Mouse (Mus musculus): ENCODE data around the gene Trp53tg5. TPM values are rescaled to one million over a fixed set of nuclear protein-coding genes. Genes with fewer than 3 reads are reported as not detected.

Gene Trp53tg5
- polyA plus RNA-seq, 1 experiment from 2014 or later, result not detected

GRCm38 (mm10) chr2:164436215-164436913 is 37.2 kb downstream of the Trp53tg5 start:
- no peaks in the 10 kb centered on the region for H3K36me3 ChIP-seq (ENCODE audit: control insufficient read depth, insufficient read depth, low read length)
- ATAC-seq (replicated peaks; ENCODE audit: low FRiP score), result no peak
- no peak for DNase-seq (ENCODE audit: low spot score)
- no peak overlapping the region for H3K4me2 ChIP-seq (ENCODE audit: low read depth, low read length, severe bottlenecking)
- H3K27me3 ChIP-seq (ENCODE audit: control insufficient read depth, insufficient read depth, low read length), result peaks cover 2% of the 10 kb centered on the region; the same call in 1 of the 2 replicates
- peaks cover 3% of the 10 kb centered on the region; the same call in 1 of the 2 replicates for H3K4me1 ChIP-seq (replicated peaks; ENCODE audit: control insufficient read depth, insufficient read depth, low read length)
- H3K9me3 ChIP-seq (ENCODE audit: control insufficient read depth, low read length), result no peaks in the 10 kb centered on the region
- no peak overlapping the region for H3K9ac ChIP-seq (ENCODE audit: low read length)
- 17% methylated on average over 8 of the region's 8 CpGs for WGBS
- H3K27ac ChIP-seq (ENCODE audit: low read depth, low read length), result no peak overlapping the region
- no peak overlapping the region for H3K4me3 ChIP-seq (ENCODE audit: low read depth, low read length)

DNA sequence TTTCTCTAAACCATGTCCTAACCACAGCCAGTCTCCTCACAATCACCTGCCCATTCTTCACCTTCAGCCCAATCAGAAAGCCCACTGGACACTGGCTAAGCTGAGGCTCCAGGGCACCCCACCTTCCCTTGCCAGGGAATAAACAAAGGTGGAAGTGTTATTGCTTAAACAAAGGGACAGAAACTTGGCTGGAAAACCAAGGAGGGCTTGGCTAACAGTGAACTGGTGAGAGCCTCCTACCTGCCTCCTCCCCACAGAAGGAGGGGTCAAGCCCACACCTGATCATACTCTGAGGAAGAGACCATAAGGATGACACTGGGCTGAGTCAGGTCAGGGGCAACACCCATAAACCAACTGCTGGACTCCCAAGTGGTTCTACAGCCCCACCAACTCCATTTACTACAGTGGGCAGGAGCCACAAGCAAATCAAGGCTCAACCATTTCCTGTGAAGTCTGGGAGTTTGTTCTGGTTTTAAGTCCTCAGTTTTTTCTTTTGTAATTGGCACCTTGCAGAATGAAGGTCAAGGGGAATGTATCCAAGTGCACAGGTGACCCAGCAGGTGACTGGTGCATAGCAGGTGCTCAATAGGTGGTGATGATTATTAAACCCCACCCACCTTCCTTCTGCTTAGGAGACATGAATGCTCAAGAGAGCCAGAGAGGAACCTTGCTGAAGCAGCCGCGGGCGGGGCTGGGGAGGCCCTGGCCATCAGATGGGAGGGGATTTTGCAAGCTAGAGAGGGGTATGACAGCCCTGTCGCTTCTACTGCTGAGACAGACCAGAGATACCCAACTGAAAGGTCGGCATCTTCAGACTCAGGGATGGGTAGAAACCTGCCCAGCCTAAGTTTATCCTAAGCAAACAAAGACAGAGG is 38.1 kb downstream of the Trp53tg5 start:
- H3K4me1 ChIP-seq (replicated peaks; ENCODE audit: control insufficient read depth, insufficient read depth, low read length), result 0 out of 2 replicates have a peak, but pooled peaks cover 5% of the 10 kb centered on the region
- no peak overlapping the region for H3K9ac ChIP-seq (ENCODE audit: low read length)
- H3K9me3 ChIP-seq (ENCODE audit: control insufficient read depth, low read length), result no peaks in the 10 kb centered on the region
- no peak overlapping the region for H3K4me3 ChIP-seq (ENCODE audit: low read depth, low read length)
- DNase-seq (ENCODE audit: low spot score), result no peak
- no peaks in the 10 kb centered on the region for H3K27me3 ChIP-seq (ENCODE audit: control insufficient read depth, insufficient read depth, low read length)
- H3K36me3 ChIP-seq (ENCODE audit: control insufficient read depth, insufficient read depth, low read length), result no peaks in the 10 kb centered on the region
- no peak overlapping the region for H3K4me2 ChIP-seq (ENCODE audit: low read depth, low read length, severe bottlenecking)
- WGBS, result 56% methylated on average over 5 of the region's 5 CpGs
- no peak overlapping the region for H3K27ac ChIP-seq (ENCODE audit: low read depth, low read length)
- no peak for ATAC-seq (replicated peaks; ENCODE audit: low FRiP score)

- H3K4me2 ChIP-seq (ENCODE audit: low read depth, low read length, severe bottlenecking), result no peak overlapping the region
- 0 out of 2 replicates have a peak, but pooled peaks cover 5% of the 10 kb centered on the region for H3K4me1 ChIP-seq (replicated peaks; ENCODE audit: control insufficient read depth, insufficient read depth, low read length)
- H3K27me3 ChIP-seq (ENCODE audit: control insufficient read depth, insufficient read depth, low read length), result no peaks in the 10 kb centered on the region
- DNase-seq (ENCODE audit: low spot score) (no peak), ATAC-seq (replicated peaks; ENCODE audit: low FRiP score) (no peak)
- no peak overlapping the region for H3K4me3 ChIP-seq (ENCODE audit: low read depth, low read length)
- H3K36me3 ChIP-seq (ENCODE audit: control insufficient read depth, insufficient read depth, low read length), result no peaks in the 10 kb centered on the region
- no peak overlapping the region for H3K27ac ChIP-seq (ENCODE audit: low read depth, low read length)
- no peak overlapping the region for H3K9ac ChIP-seq (ENCODE audit: low read length)
- WGBS, result 83% methylated on average over 3 of the region's 3 CpGs
- no peaks in the 10 kb centered on the region for H3K9me3 ChIP-seq (ENCODE audit: control insufficient read depth, low read length)
Observed at GRCm38 (mm10) chr2:164434681-164435080, 38.8 kb downstream of the Trp53tg5 start.

DNA sequence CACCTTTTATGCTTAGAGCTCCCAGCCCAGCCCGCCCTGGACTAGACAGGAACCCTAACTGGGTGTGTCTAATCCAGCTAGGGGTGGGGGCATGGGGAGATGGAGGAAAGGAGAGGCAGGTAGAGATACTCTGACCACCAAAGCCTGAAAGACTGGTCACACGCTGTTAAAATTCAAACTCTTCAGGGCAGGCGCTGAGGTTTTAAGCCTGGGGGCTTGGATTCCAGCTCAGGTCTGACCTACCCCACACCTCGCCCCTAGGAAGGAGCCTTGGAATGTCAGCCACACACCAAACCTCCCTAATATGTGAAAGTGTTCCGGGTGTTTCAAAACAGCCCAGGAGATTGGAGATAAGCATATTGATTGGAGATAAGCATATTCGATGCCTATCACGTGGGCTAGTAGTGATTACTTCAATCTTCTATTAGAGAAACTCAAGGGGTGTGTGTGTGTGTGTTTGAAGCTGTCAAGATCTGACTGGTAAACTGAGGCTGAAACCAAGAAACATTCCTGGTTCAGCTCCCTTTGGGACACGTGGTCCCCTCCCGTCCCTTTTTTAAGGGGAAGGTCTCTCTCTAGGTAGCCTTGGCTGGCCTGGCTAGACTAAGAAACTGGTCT is 40.1 kb downstream of the Trp53tg5 start:
- no peak for ATAC-seq (replicated peaks; ENCODE audit: low FRiP score)
- no peaks in the 10 kb centered on the region for H3K36me3 ChIP-seq (ENCODE audit: control insufficient read depth, insufficient read depth, low read length)
- DNase-seq (ENCODE audit: low spot score), result no peak
- H3K9me3 ChIP-seq (ENCODE audit: control insufficient read depth, low read length), result no peaks in the 10 kb centered on the region
- no peak overlapping the region for H3K9ac ChIP-seq (ENCODE audit: low read length)
- no peak overlapping the region for H3K4me3 ChIP-seq (ENCODE audit: low read depth, low read length)
- H3K4me1 ChIP-seq (replicated peaks; ENCODE audit: control insufficient read depth, insufficient read depth, low read length), result 0 out of 2 replicates have a peak, but pooled peaks cover 9% of the 10 kb centered on the region
- no peak overlapping the region for H3K4me2 ChIP-seq (ENCODE audit: low read depth, low read length, severe bottlenecking)
- no peak overlapping the region for H3K27ac ChIP-seq (ENCODE audit: low read depth, low read length)
- 82% methylated on average over 9 of the region's 9 CpGs for WGBS
- no peaks in the 10 kb centered on the region for H3K27me3 ChIP-seq (ENCODE audit: control insufficient read depth, insufficient read depth, low read length)

GRCm38 (mm10) chr2:164432541-164433191 is 40.9 kb downstream of the Trp53tg5 start:
- ATAC-seq (replicated peaks; ENCODE audit: low FRiP score) (no peak), DNase-seq (ENCODE audit: low spot score) (no peak)
- Histone ChIP-seq H3K27ac (ENCODE audit: low read depth, low read length) (no peak overlapping the region), H3K9me3 (ENCODE audit: control insufficient read depth, low read length) (no peaks in the 10 kb centered on the region), H3K4me3 (ENCODE audit: low read depth, low read length) (no peak overlapping the region), H3K9ac (ENCODE audit: low read length) (no peak overlapping the region), H3K27me3 (ENCODE audit: control insufficient read depth, insufficient read depth, low read length) (no peaks in the 10 kb centered on the region), H3K36me3 (ENCODE audit: control insufficient read depth, insufficient read depth, low read length) (no peaks in the 10 kb centered on the region), H3K4me2 (ENCODE audit: low read depth, low read length, severe bottlenecking) (no peak overlapping the region), H3K4me1 (replicated peaks; ENCODE audit: control insufficient read depth, insufficient read depth, low read length) (0 out of 2 replicates have a peak, but pooled peaks cover 9% of the 10 kb centered on the region)
- 43% methylated on average over 22 of the region's 22 CpGs for WGBS

DNA sequence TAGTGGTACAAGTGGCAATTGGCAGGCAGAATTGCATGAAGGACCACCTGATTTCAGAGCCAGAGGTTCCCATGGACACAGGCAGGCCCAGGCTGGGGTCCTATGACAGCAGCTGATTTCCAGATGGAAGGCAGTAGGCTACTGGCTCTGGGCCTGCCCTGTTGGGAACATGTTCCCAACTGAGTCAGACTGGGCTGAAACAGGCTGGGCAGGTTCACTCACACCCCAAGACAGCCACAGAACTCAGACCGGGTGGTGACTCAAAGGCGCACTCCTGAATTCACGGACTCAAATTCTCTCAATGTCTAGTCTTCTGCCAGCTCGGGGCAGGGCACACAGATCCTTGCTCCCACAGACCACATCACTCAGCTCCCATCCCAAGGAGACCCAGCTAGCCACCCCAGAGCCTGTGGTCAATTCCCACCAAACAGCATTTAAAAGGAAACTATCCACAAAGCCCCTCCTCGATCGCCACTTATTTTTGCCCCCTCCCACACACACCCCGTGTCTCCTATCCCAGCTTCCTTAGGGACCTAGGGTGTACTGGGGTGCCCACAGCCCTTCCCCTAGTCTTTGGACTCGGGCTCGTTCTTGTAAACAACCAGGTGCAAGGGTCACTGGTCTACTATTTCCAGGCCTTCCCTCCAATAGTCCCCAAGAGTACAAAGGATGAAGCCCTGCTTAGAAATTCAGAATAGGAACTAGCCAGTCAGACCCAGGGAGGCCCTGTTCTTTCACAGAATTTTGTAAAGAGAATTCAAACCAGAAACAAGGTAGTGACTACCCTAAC is 41.7 kb downstream of the Trp53tg5 start:
- DNase-seq (ENCODE audit: low spot score) (no peak), ATAC-seq (replicated peaks; ENCODE audit: low FRiP score) (no peak)
- Histone ChIP-seq H3K27ac (ENCODE audit: low read depth, low read length) (no peak overlapping the region), H3K36me3 (ENCODE audit: control insufficient read depth, insufficient read depth, low read length) (no peaks in the 10 kb centered on the region), H3K27me3 (ENCODE audit: control insufficient read depth, insufficient read depth, low read length) (no peaks in the 10 kb centered on the region), H3K9me3 (ENCODE audit: control insufficient read depth, low read length) (no peaks in the 10 kb centered on the region), H3K4me1 (replicated peaks; ENCODE audit: control insufficient read depth, insufficient read depth, low read length) (0 out of 2 replicates have a peak, but pooled peaks cover 9% of the 10 kb centered on the region), H3K9ac (ENCODE audit: low read length) (no peak overlapping the region), H3K4me3 (ENCODE audit: low read depth, low read length) (no peak overlapping the region), H3K4me2 (ENCODE audit: low read depth, low read length, severe bottlenecking) (no peak overlapping the region)
- 72% methylated on average over 9 of the region's 9 CpGs for WGBS

DNA sequence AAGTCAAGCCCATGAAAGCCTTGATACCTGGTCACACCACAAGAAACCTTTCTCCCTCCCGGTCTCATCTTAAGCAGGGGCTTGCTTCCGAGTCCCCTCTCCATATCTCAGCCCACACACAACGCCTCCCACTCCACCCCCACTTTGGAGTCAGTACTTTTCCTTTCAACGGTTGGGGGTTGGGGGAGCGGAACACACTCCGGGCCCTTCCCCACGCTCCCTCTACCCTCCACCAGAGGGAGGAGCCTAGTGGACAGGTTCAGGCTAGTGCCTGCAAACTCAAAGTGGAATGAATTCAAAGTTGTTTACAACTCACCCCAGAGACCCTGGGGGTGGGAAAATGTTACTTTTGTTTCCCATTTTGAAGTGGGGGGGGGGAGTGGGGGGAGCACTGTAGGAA is 42.8 kb downstream of the Trp53tg5 start:
- no peak overlapping the region for H3K4me3 ChIP-seq (ENCODE audit: low read depth, low read length)

More for the DNA sequence above, 42.8 kb downstream of the Trp53tg5 start:
- H3K4me1 ChIP-seq (replicated peaks; ENCODE audit: control insufficient read depth, insufficient read depth, low read length), result 0 out of 2 replicates have a peak, but pooled peaks cover 7% of the 10 kb centered on the region
- H3K27ac ChIP-seq (ENCODE audit: low read depth, low read length), result no peak overlapping the region
- H3K9me3 ChIP-seq (ENCODE audit: control insufficient read depth, low read length), result no peaks in the 10 kb centered on the region
- no peak overlapping the region for H3K9ac ChIP-seq (ENCODE audit: low read length)
- no peak for ATAC-seq (replicated peaks; ENCODE audit: low FRiP score)
- 20% methylated on average over 7 of the region's 7 CpGs for WGBS
- H3K27me3 ChIP-seq (ENCODE audit: control insufficient read depth, insufficient read depth, low read length), result no peaks in the 10 kb centered on the region
- H3K4me2 ChIP-seq (ENCODE audit: low read depth, low read length, severe bottlenecking), result no peak overlapping the region
- DNase-seq (ENCODE audit: low spot score), result no peak
- no peaks in the 10 kb centered on the region for H3K36me3 ChIP-seq (ENCODE audit: control insufficient read depth, insufficient read depth, low read length)

Data from forebrain, embryonic 11.5 days (tissue).